Mouse (Mus musculus) left cerebral cortex, adult 2 months (tissue): Measurements from ENCODE around the gene Dcp1a. TPM values are rescaled to one million over a fixed set of nuclear protein-coding genes. Genes with fewer than 3 reads are reported as not detected.
A peak's percentile ranks its signal among the peaks of the same experiment; 100 is the strongest.

Experiments
- DNase-seq, 2 experiments: peaks; one replicate each; pipeline ENCODE4 v3.0.0; 2021 to 2022; ENCODE audit warnings: low spot score in 2 of 2, mixed read lengths in 1 of 2; ENCODE audit errors: extremely low spot score in 1 of 2
- H3K27ac ChIP-seq: fragments of 200-600 bp; 2 replicates; pipeline ENCODE4 v1.8.1; 2022
- H3K4me3 ChIP-seq: fragments of 200-600 bp; 2 replicates; pipeline ENCODE4 v1.8.1; 2022
- CTCF ChIP-seq: fragments of 200-600 bp; IDR thresholded peaks from 2 replicates; pipeline ENCODE4 v1.8.1; 2022; ENCODE audit warnings: antibody characterized with exemption, mild to moderate bottlenecking, moderate library complexity
- intact Hi-C: fragments of 180-260 bp; cut with DNase I; formaldehyde crosslinking; loops from one replicate; pipeline ENCODE4 v1.15.1; 2025
- total RNA-seq, 2 experiments: library from RNA; stranded (reverse); gene quantifications; 2 replicates each; pipeline ENCODE4 v1.2.3; 2021

Gene Dcp1a
- total RNA-seq, 2 experiments from 2014 or later, result 21.4 to 24.3 TPM

DNA sequence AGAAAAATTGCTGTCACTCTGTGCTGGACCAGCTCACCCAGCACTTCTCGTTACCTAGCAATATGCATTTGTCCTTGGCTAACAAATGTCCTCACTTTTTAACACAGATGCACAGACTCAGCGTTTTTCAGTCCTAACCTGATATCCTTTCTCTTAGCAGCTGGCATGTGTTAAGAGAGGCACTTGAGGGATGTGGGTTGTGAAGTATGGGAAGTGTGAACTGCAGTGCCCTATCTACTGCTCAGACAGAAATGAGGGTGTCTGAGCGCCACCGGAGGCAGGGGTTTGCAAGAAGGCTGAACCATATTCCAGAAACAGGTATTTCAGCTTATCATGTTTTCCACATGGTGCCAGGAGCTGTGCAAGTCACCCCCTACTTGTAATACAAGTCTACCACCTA, 16.0 kb upstream of the Dcp1a start:
- no peak overlapping the region for H3K4me3 ChIP-seq
- no peak for TF ChIP-seq CTCF
- no peak overlapping the region for H3K27ac ChIP-seq
- intact Hi-C loops, result no loop called here
- no peak for DNase-seq

DNA sequence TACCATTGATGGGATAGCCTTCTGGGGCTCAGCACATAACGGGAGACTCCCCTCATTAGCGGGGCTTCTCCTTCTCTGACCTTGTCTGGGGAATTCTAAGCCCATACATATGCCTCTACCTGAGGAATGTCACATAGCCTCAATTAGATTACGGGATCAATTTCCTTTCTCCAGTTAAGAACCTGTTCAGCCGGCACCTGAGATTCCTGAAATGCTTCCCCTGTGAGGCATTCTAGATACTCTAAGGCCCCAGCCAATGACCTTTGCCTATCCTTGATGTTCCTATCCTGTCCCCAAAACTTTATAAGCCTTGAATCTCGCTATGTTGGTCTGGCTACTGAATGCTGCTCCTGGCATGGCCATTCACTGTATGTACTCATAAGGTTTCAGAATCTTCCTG, 5.7 kb upstream of the Dcp1a start:
- no peak for DNase-seq
- no peak for TF ChIP-seq CTCF
- intact Hi-C loops, result loop anchor here (10.0 kb wide), 1 partner anchor 499 kb away; the partner anchor contains the start of gene Actr8
- no peak overlapping the region for H3K4me3 ChIP-seq
- no peak overlapping the region for H3K27ac ChIP-seq

DNA sequence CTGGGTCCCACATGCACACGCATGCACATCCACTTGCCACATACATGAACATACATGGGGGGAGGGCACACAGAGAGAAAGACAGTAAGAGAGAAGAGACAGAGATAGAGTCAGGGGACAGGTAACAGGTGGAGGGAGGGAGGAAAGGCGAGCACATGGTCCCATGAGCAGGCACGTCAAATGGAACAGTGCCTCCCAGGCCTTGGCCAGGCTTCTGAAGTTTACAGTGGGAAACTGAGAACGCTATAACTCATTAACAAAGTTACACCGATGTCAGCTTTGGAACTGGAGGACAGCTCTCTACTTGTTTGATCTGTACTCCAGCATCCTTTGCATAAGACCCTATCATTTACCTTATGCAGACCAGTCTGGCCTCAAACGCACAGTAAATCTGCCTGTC, 4.9 kb upstream of the Dcp1a start:
- no peak overlapping the region for H3K4me3 ChIP-seq
- H3K27ac ChIP-seq, result no peak overlapping the region
- no peak for DNase-seq
- no peak for TF ChIP-seq CTCF
- intact Hi-C loops, result loop anchor here (10.0 kb wide), 1 partner anchor 500 kb away; the partner anchor contains the start of gene Actr8

DNA sequence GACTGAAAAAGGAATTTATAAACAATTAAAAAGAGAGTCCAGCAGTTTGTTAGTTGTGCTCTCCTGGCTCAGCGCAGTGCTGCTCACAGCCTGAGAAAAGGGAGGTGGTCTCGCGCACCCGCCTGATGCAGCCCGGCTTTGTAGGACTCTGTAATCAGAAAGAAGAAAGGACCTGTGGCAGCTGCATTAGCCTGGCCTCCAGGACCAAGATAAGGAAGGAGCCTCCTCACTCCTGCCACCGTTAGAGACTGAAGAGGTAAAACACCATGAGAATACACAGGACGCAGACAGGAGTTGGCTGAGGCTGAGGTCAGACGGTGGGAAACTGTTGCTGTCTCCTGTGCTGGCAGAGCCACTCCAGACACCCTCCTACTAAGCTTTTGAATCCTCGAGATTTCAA, 12.0 kb downstream of the Dcp1a start, which contains the start of gene Cacna1d:
Gene Cacna1d, minus strand, starts transcription at position 114 of the 400 bp plus-strand sequence.
- H3K27ac ChIP-seq, result no peak within 1 kb of the TSS
- no peak within 1 kb of the TSS for H3K4me3 ChIP-seq
- no peak for DNase-seq
- intact Hi-C loops, result no loop called here
- no peak for TF ChIP-seq CTCF

DNA sequence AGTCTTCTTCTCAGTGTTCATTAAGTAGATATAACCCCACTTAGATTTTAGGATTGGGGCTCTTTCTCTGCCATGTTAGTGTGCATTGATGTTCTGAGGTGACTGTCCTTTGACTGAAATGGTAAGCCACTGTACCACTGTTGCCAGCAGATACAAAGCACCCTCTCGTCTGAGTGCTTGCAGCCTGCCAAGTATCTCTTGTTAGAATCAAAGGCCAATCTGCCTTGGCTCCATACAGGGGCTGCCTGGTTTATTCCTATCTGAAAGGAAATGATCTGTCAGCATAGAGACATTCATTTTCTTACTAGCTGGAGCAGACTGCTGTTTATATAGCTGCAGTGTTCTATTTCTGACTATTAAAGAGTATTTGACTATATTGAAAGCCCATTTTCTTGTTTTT, 13.9 kb downstream of the Dcp1a start:
- TF ChIP-seq CTCF, result no peak
- H3K27ac ChIP-seq, result no peak overlapping the region
- H3K4me3 ChIP-seq, result no peak overlapping the region
- no peak for DNase-seq
- intact Hi-C loops, result no loop called here

DNA sequence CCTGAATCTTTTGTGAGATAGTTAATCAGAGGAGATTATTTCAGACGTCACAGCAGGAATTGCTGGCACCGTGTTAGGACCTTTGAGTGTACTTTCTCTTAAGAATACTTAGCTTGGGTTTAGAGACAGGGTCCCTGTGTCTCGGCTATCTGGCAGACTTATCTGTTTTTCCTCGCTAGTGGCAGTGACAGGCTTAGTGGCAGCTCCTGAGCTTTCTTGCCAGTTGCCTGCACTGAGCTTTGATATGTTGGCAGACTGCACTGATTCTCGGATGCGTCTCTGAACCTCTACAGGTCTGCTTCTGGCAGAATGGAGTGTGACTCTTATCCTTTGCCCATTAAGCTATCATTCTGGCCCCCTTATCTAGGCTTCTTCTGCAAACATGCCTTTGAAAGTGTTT, 15.7 kb downstream of the Dcp1a start:
- intact Hi-C loops, result no loop called here
- DNase-seq, result no peak

DNA sequence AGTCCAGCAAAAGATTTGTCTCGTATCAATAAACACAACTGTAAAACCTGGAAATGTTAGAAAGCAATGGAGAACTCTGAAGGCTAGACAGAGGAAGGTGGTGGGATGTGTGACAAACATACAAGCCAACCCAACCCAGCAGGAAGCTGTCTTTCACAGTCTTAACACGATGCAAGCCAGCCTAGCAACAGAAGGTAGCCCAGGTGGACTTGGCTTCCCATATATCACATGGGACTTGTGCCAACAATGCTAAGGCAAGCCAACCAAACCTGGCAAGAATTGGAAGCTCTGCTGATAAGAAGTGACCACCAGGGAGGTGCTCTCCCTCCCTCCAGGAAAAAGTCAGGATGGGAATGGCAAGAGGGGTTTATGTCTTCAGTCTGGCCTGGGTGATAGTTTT, 18.9 kb downstream of the Dcp1a start:
- no peak for DNase-seq
- no peak overlapping the region for H3K27ac ChIP-seq
- H3K4me3 ChIP-seq, result no peak overlapping the region
- TF ChIP-seq CTCF, result no peak
- intact Hi-C loops, result no loop called here

More for the DNA sequence above, 15.7 kb downstream of the Dcp1a start:
- Histone ChIP-seq H3K4me3 (no peak overlapping the region), H3K27ac (no peak overlapping the region)
- no peak for TF ChIP-seq CTCF

DNA sequence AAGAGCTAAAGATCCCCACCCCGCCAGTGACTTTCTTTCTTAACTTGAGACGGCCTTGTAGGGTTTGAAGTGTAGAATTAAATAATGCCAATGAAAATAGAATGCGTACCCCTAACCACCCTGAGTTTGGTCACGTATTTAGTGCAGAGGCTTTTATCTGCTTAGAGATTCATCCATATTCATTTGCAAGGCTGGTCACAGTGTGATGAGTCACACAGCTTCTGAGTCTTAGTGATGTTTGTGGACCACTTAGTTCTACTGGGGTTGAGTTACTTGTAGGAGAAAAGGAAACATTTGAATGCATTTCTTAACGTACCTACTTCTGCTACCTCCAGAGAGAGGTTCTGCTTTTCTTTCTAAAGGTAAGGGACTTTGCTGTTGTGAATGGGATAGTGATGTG, 25.7 kb downstream of the Dcp1a start:
- H3K4me3 ChIP-seq, result no peak overlapping the region
- no peak for TF ChIP-seq CTCF
- no peak overlapping the region for H3K27ac ChIP-seq
- intact Hi-C loops, result no loop called here
- no peak for DNase-seq

DNA sequence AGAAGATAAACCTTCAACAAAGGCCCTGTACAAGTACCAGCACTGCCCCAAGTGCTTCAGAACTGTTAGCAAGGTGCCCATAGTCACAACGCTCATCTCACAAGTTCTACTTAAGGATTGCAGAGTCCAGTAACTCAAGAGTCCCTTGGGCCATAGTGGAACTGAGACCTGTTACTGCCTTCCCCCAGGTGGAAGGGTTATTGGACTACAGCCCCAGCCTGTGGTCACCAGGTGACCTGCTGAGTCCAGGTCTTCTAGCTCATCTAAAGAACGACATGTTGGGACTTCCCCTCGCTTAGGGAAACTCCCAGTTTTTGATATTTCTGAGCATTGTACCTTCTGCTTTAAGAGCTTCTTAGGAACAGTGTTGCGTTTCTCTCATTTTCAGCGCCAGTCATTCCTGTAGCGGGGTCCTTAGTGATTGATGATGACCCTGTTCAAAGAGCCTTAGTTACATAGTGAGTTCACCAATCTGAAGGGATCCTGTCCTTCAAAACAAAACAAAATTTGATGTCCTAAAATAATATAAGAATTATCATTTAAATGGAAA, 31.0 kb downstream of the Dcp1a start:
- H3K4me3 ChIP-seq, result no peak overlapping the region
- intact Hi-C loops, result loop anchor here (10.0 kb wide), 1 partner anchor 515 kb away; no protein-coding TSS in a partner anchor
- TF ChIP-seq CTCF, result no peak
- no peak overlapping the region for H3K27ac ChIP-seq
- DNase-seq, result no peak

DNA sequence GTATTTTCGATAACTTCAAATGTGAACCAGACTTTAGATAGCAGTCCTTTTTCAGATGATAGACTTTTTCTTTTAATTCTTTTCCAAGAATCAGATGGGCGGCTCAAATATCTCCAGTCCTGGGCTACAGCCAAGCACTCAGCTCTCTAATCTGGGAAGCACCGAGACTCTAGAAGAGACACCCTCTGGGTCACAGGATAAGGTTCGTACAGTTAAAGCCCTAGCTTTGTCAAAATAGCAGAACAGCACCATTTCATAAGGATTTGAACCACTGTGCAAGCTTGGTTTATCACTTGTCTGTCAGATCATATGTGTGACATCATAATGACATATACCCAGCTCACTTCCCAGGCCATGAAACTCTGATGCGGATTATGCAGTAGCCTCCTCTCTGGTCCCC, 33.6 kb downstream of the Dcp1a start:
- H3K27ac ChIP-seq, result no peak overlapping the region
- H3K4me3 ChIP-seq, result no peak overlapping the region
- intact Hi-C loops, result loop anchor here (10.0 kb wide), 1 partner anchor 518 kb away; no protein-coding TSS in a partner anchor
- TF ChIP-seq CTCF, result no peak
- no peak for DNase-seq

DNA sequence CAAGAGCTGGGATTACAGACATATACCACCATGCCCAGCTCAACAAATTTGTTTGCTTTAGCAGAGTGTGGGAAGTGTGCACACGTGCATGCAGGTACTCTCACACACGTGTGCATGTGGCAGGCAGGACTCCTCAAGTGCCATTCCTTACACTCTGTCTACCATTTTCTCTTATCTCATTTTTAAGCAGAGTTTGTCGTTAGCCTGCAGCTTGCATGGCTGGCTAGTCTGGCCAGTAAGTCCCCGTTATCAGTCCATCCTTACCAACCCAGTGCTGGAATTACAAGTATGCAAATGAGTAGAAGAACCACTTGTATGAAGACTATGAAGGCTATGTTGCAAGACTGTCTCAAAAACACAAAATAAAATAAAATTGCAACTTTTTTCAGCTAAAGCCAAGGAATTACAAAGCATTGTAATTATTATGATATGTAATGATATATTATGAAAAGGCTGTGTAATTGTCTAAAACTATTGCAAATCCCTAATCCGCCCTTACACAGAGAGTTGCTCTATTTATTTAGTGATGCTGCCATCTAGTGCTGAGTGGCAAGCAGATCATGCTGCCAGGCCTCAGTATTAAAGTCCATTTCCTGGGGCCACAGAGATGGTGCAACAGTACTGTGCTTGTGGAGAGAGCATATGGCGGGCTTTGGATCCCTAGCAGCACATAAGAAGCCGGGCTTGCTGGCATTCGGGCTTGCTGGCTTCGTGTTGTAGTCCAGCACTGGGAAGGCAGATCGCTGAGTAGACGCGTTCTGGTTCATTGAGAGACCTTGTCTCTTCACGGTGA, 36.8 kb downstream of the Dcp1a start:
- intact Hi-C loops, result loop anchor here (5.0 to 10.0 kb wide), 2 partner anchors 379 to 521 kb away; no protein-coding TSS in a partner anchor
- no peak overlapping the region for H3K27ac ChIP-seq
- H3K4me3 ChIP-seq, result no peak overlapping the region
- peak; percentile 65 for TF ChIP-seq CTCF
- no peak for DNase-seq

DNA sequence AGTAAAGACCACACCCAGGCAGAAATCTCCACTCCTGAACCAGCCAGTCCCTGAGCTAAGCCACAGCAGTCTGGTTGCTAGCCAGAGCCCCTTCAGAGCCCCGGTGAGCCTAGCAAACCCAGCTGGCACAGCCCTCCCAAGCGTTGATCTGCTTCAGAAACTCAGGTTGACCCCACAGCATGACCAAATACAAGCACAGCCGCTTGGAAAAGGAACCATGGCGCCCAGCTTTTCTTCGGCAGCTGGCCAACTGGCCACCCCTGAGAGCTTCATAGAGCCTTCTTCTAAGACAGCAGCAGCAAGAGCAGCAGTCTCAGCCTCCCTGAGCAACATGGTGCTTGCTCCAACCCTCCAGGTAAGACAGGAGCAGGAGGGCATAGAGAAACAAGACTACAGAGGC, 40.0 kb downstream of the Dcp1a start:
- Histone ChIP-seq H3K4me3 (no peak overlapping the region), H3K27ac (no peak overlapping the region)
- no peak for TF ChIP-seq CTCF
- DNase-seq, result no peak
- intact Hi-C loops, result loop anchor here (5.0 to 10.0 kb wide), 2 partner anchors 382 to 525 kb away; no protein-coding TSS in a partner anchor
